Mouse (Mus musculus) ES-Bruce4 (cell line): ENCODE measurements at regions not wholly inside any gene's neighbourhood (a gene's known extent, or its start where the extent isn't known, plus 50 kb on each side); places are given as distances from the start of the nearest gene placed in this dataset.

Experiments
- CTCF ChIP-seq: IDR thresholded peaks from one replicate; pipeline ENCODE4 v1.8.1; 2011; ENCODE audit warnings: low read depth, low read length
- EP300 ChIP-seq: IDR thresholded peaks from 2 replicates; pipeline ENCODE4 v1.6.1; 2011; ENCODE audit warnings: low read depth, low read length; ENCODE audit not compliant: insufficient read depth

DNA sequence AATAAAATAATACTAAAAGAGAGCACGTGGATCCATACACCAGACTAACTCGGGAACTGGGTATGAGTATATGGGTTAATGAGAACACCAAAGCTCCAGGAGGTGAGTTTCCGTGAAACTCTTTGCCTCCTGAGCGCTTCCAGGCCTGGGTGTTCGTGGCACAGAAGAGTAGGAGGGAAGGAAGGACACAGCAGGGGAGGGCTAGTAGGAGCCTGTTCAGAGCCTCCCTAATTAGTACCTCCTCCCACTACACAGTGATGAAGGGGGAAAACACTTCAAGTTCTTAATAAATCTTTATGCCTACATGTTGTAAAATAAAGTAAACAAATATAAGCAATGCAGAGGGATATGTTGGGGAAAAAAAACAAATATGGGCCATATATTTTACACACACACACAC, 143.7 kb upstream of the Thsd7a start:
- TF ChIP-seq EP300 (no peak), CTCF (no peak)
